Mouse (Mus musculus): ENCODE measurements at regions not wholly inside any gene's neighbourhood (a gene's known extent, or its start where the extent isn't known, plus 50 kb on each side); places are given as distances from the start of the nearest gene placed in this dataset.

GRCm38 (mm10) chr3:50813760-50814400, 370.5 kb upstream of the Slc7a11 start:
- DNase-seq: peak; percentile 67

GRCm38 (mm10) chr3:50815716-50816115, 372.3 kb upstream of the Slc7a11 start:
- peak; percentile 79 for DNase-seq

- peak; percentile 86 for DNase-seq
Observed at GRCm38 (mm10) chr3:50816479-50816878, 373.1 kb upstream of the Slc7a11 start.

GRCm38 (mm10) chr3:50817361-50817760, 373.9 kb upstream of the Slc7a11 start:
- DNase-seq: peak; percentile 11

- peak; percentile 74 for DNase-seq
Observed at GRCm38 (mm10) chr3:50820776-50821175, 377.4 kb upstream of the Slc7a11 start.

- DNase-seq: peak; percentile 56
Observed at GRCm38 (mm10) chr3:50825534-50826423, 382.4 kb upstream of the Slc7a11 start.

- peak; percentile 11 for DNase-seq
Observed at GRCm38 (mm10) chr3:50826424-50826819, 383.0 kb upstream of the Slc7a11 start.

GRCm38 (mm10) chr3:50829211-50829610, 385.8 kb upstream of the Slc7a11 start:
- DNase-seq: peak; percentile 24

- DNase-seq: peak; percentile 7
Observed at GRCm38 (mm10) chr3:50830446-50830845, 387.0 kb upstream of the Slc7a11 start.

GRCm38 (mm10) chr3:50830926-50831325, 387.5 kb upstream of the Slc7a11 start:
- DNase-seq: peak; percentile 67

- peak; percentile 42 for DNase-seq
Observed at GRCm38 (mm10) chr3:50842216-50842615, 382.0 kb upstream of the Noct start.

- DNase-seq: peak; percentile 71
Observed at GRCm38 (mm10) chr3:50844835-50845301, 379.4 kb upstream of the Noct start.

GRCm38 (mm10) chr3:50845311-50845710, 378.9 kb upstream of the Noct start:
- peak; percentile 63 for DNase-seq

GRCm38 (mm10) chr3:50848528-50848927, 375.7 kb upstream of the Noct start:
- DNase-seq: peak; percentile 52

- no peak for DNase-seq
Observed at GRCm38 (mm10) chr3:50851083-50851637, 373.1 kb upstream of the Noct start.

- DNase-seq: peak; percentile 59
Observed at GRCm38 (mm10) chr3:50867105-50867504, 357.1 kb upstream of the Noct start.

- DNase-seq: peak; percentile 64
Observed at GRCm38 (mm10) chr3:50869211-50869610, 355.0 kb upstream of the Noct start.

- peak; percentile 27 for DNase-seq
Observed at GRCm38 (mm10) chr3:50879050-50879449, 345.2 kb upstream of the Noct start.

- DNase-seq: peak; percentile 55
Observed at GRCm38 (mm10) chr3:50879595-50879994, 344.7 kb upstream of the Noct start.

GRCm38 (mm10) chr3:50881437-50882248, 342.6 kb upstream of the Noct start:
- peak; percentile 74 for DNase-seq

GRCm38 (mm10) chr3:50882249-50882733, 342.0 kb upstream of the Noct start:
- peak; percentile 58 for DNase-seq

GRCm38 (mm10) chr3:50886336-50886735, 337.9 kb upstream of the Noct start:
- peak; percentile 16 for DNase-seq

Measured in heart, adult 11 months (tissue).